Mouse (Mus musculus): ENCODE results near the gene Yif1b.

Gene Yif1b

GRCm38 (mm10) chr7:29244732-29245416 is 6.7 kb downstream of the Yif1b start:
- DNase-seq, result peak in 1 of 2 experiments; percentile 59

GRCm38 (mm10) chr7:29246015-29246414 is 7.9 kb downstream of the Yif1b start:
- no peak for DNase-seq

GRCm38 (mm10) chr7:29246619-29247313 is 8.6 kb downstream of the Yif1b start:
- DNase-seq, result no peak

- peak; percentile 84 to 90 for DNase-seq
Measured at GRCm38 (mm10) chr7:29247314-29247700, 9.2 kb downstream of the Yif1b start.

- DNase-seq, result no peak
Measured at GRCm38 (mm10) chr7:29247706-29248105, 9.6 kb downstream of the Yif1b start.

GRCm38 (mm10) chr7:29248261-29248841 is 10.2 kb downstream of the Yif1b start, which contains the start of gene 2200002D01Rik:
Gene 2200002D01Rik, minus strand, starts transcription at chr7:29248466.
- DNase-seq, result no peak

GRCm38 (mm10) chr7:29251166-29251565 is 13.0 kb downstream of the Yif1b start:
- no peak for DNase-seq

GRCm38 (mm10) chr7:29253842-29254241 is 15.7 kb downstream of the Yif1b start:
- DNase-seq, result no peak

GRCm38 (mm10) chr7:29255875-29256274 is 17.7 kb downstream of the Yif1b start:
- no peak for DNase-seq

GRCm38 (mm10) chr7:29257368-29257767 is 19.2 kb downstream of the Yif1b start:
- no peak for DNase-seq

- no peak for DNase-seq
Measured at GRCm38 (mm10) chr7:29259781-29260730, 21.9 kb downstream of the Yif1b start.

GRCm38 (mm10) chr7:29262151-29262550 is 24.0 kb downstream of the Yif1b start:
- DNase-seq, result no peak

- DNase-seq, result no peak
Measured at GRCm38 (mm10) chr7:29263831-29264230, 25.7 kb downstream of the Yif1b start.

- no peak for DNase-seq
Measured at GRCm38 (mm10) chr7:29265636-29266035, 27.5 kb downstream of the Yif1b start.

- DNase-seq, result no peak
Measured at GRCm38 (mm10) chr7:29266931-29267330, 28.8 kb downstream of the Yif1b start.

GRCm38 (mm10) chr7:29270445-29270844 is 32.3 kb downstream of the Yif1b start:
- no peak for DNase-seq

GRCm38 (mm10) chr7:29271687-29272465 is 33.7 kb downstream of the Yif1b start:
- no peak for DNase-seq

GRCm38 (mm10) chr7:29276715-29277114 is 38.6 kb downstream of the Yif1b start:
- DNase-seq, result no peak

- DNase-seq, result no peak
Measured at GRCm38 (mm10) chr7:29277510-29277909, 39.4 kb downstream of the Yif1b start.

GRCm38 (mm10) chr7:29279261-29279660 is 41.1 kb downstream of the Yif1b start:
- no peak for DNase-seq

GRCm38 (mm10) chr7:29279924-29280323 is 41.8 kb downstream of the Yif1b start:
- DNase-seq, result no peak

GRCm38 (mm10) chr7:29280801-29281200 is 42.7 kb downstream of the Yif1b start:
- DNase-seq, result peak in 1 of 2 experiments; percentile 29

Measured in cerebellum, postnatal 14 days (tissue).